22 mouse cellular contexts compared by ENCODE assay signal in genomic region chr10:16145397-16145796, GRCm38 (mm10).
DNase-seq lines count a peak whose midpoint lies in the region; ATAC-seq lines count a peak whose summit lies in the region.
"Had no signal": no experiment of that assay in that cellular context is flagged by ENCODE, and none has a peak within 500 bp of the region (broad histone marks: within the 10 kb centered on the region; RNA-seq: fewer than 3 reads in every experiment).

No protein-coding gene starts in this region.

- peak; percentile 35; the same call in 1 of the 2 replicates for ATAC-seq in heart, embryonic 15.5 days (replicated peaks; ENCODE audit: insufficient number of reproducible peaks, insufficient read depth, low FRiP score, low read depth)
- ATAC-seq in heart, embryonic 12.5 days (ENCODE audit: insufficient number of reproducible peaks, low FRiP score), result no peak
- ATAC-seq in erythroid progenitor cell, adult 5-6 weeks (replicated peaks; ENCODE audit: low FRiP score, poor library complexity, severe bottlenecking), result 0 out of 2 replicates have a peak, but pooled peaks have one; percentile 25
- ATAC-seq: forebrain, embryonic 14.5 days; forebrain, embryonic 16.5 days had no signal

- DNase-seq in heart, embryonic 10.5 days (ENCODE audit: low spot score), result peak; percentile 72
- DNase-seq in heart, postnatal 25 days (ENCODE audit: low spot score), result no peak
- DNase-seq in heart, postnatal 10 days, result peak; percentile 4 to 5
- no peak for DNase-seq in heart, adult 18-20 months
- DNase-seq in adrenal gland, adult 2 months, result no peak
- DNase-seq: adrenal gland, adult 8-10 months; adrenal gland, postnatal 14 days; adrenal gland, postnatal 36 days; cerebellum, adult 11-12 months; cerebellum, adult 2 months; cerebellum, adult 9-10 months; cerebellum, postnatal 10 days; cerebellum, postnatal 25 days had no signal

- no peaks in the 10 kb centered on the region for H3K27me3 ChIP-seq in heart, embryonic 10.5 days (ENCODE audit: insufficient read depth, poor library complexity, severe bottlenecking)
- no peaks in the 10 kb centered on the region for H3K27me3 ChIP-seq in heart, embryonic 15.5 days
- no peaks in the 10 kb centered on the region for H3K27me3 ChIP-seq in heart, embryonic 12.5 days (replicated peaks)
- H3K27me3 ChIP-seq: embryonic facial prominence, embryonic 12.5 days; forebrain, embryonic 12.5 days had no signal

- H3K27ac ChIP-seq in heart, embryonic 10.5 days, result no peak overlapping the region
- H3K27ac ChIP-seq in heart, embryonic 15.5 days, result no peak overlapping the region
- H3K27ac ChIP-seq in heart, embryonic 12.5 days (ENCODE audit: poor library complexity, severe bottlenecking), result no peak overlapping the region
- H3K27ac ChIP-seq: embryonic facial prominence, embryonic 10.5 days; embryonic facial prominence, embryonic 12.5 days; forebrain, embryonic 10.5 days; forebrain, embryonic 12.5 days had no signal

- H3K36me3 ChIP-seq in heart, embryonic 10.5 days, result no peaks in the 10 kb centered on the region
- no peaks in the 10 kb centered on the region for H3K36me3 ChIP-seq in heart, embryonic 15.5 days
- no peaks in the 10 kb centered on the region for H3K36me3 ChIP-seq in heart, embryonic 12.5 days
- H3K36me3 ChIP-seq: embryonic facial prominence, embryonic 10.5 days; embryonic facial prominence, embryonic 12.5 days; forebrain, embryonic 10.5 days; forebrain, embryonic 12.5 days had no signal

- intact Hi-C loops in heart, postnatal 25 days (cut with DNase I), result no loop called here
- intact Hi-C loops in heart, postnatal 10 days (cut with DNase I), result no loop called here

- no peak overlapping the region for H3K9ac ChIP-seq in heart, embryonic 15.5 days
- H3K9ac ChIP-seq in heart, embryonic 12.5 days, result no peak overlapping the region
- H3K9ac ChIP-seq: embryonic facial prominence, embryonic 12.5 days; forebrain, embryonic 12.5 days had no signal

- WGBS in heart, embryonic 10.5 days, result 44% methylated on average over 1 of the region's 1 CpGs
- 19% methylated on average over 1 of the region's 1 CpGs for WGBS in heart, embryonic 15.5 days
- 26% methylated on average over 1 of the region's 1 CpGs for WGBS in heart, embryonic 12.5 days

- no peak overlapping the region for H3K4me3 ChIP-seq in heart, embryonic 10.5 days
- H3K4me3 ChIP-seq in heart, embryonic 15.5 days, result no peak overlapping the region
- no peak overlapping the region for H3K4me3 ChIP-seq in heart, embryonic 12.5 days
- H3K4me3 ChIP-seq: embryonic facial prominence, embryonic 10.5 days; embryonic facial prominence, embryonic 12.5 days; forebrain, embryonic 10.5 days; forebrain, embryonic 12.5 days had no signal

- 0 out of 2 replicates have a peak, but pooled peaks cover 8% of the 10 kb centered on the region for H3K4me1 ChIP-seq in heart, embryonic 10.5 days
- no peaks in the 10 kb centered on the region for H3K4me1 ChIP-seq in heart, embryonic 15.5 days (replicated peaks)
- H3K4me1 ChIP-seq in heart, embryonic 12.5 days (replicated peaks), result no peaks in the 10 kb centered on the region; the same call in 1 of the 2 replicates
- H3K4me1 ChIP-seq: embryonic facial prominence, embryonic 10.5 days; embryonic facial prominence, embryonic 12.5 days; forebrain, embryonic 10.5 days; forebrain, embryonic 12.5 days had no signal

- H3K4me2 ChIP-seq in heart, embryonic 15.5 days, result no peak overlapping the region
- H3K4me2 ChIP-seq in heart, embryonic 12.5 days, result no peak overlapping the region
- H3K4me2 ChIP-seq: embryonic facial prominence, embryonic 12.5 days; forebrain, embryonic 12.5 days had no signal

- no peaks in the 10 kb centered on the region for H3K9me3 ChIP-seq in heart, embryonic 10.5 days
- H3K9me3 ChIP-seq in heart, embryonic 15.5 days (replicated peaks), result no peaks in the 10 kb centered on the region
- H3K9me3 ChIP-seq in heart, embryonic 12.5 days (replicated peaks), result no peaks in the 10 kb centered on the region
- H3K9me3 ChIP-seq: embryonic facial prominence, embryonic 10.5 days; embryonic facial prominence, embryonic 12.5 days; forebrain, embryonic 10.5 days; forebrain, embryonic 12.5 days had no signal

Comparison
In these comparisons a context has a peak if more than half of its experiments do, and no peak if none do; other contexts are left out.
1. DNase-seq: peak in heart, embryonic 10.5 days (single experiment) and heart, postnatal 10 days (2 of 2); none in heart, postnatal 25 days (single experiment), heart, adult 18-20 months (0 of 2) and adrenal gland, adult 2 months (single experiment).